Mouse (Mus musculus) testis, adult 2 months (tissue): ENCODE data around the gene Zdhhc14.

ENCODE experiments used
- CTCF ChIP-seq: fragments of 200-500 bp; IDR thresholded peaks from 2 replicates; pipeline ENCODE4 v1.5.1; 2012; ENCODE audit warnings: low read depth, mild to moderate bottlenecking, inconsistent platforms, low read length, moderate library complexity; ENCODE audit not compliant: control insufficient read depth, insufficient read depth, insufficient replicate concordance
- POLR2A ChIP-seq: fragments of 200-500 bp; IDR thresholded peaks from 2 replicates; pipeline ENCODE4 v1.6.1; 2012; ENCODE audit warnings: low read depth, mild to moderate bottlenecking, inconsistent platforms, low read length, moderate library complexity; ENCODE audit not compliant: control insufficient read depth

DNA sequence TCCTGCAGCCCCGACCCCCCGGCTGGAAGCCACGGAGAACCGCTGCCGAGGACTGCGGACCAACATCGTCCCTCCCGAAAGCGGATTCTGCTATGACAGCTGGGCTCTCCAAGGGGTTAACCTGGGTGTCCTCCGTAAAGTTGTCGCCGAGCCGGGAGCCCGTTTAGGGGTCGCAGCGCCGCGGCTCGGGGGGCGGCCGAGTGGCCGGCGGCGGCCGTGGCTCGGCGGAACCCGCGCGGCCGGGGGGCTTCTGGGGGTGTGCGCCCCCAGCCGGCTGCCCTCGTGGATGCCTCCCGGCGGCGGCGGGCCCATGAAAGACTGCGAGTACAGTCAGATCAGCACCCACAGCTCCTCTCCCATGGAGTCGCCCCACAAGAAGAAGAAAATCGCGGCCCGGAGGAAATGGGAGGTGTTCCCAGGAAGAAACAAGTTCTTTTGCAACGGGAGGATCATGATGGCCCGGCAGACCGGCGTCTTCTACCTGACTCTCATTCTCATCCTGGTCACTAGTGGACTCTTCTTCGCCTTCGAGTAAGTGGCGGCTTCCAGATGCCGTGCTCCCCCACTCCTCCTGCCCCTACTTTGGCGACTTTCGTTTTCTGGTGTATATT lies 909 bp downstream of the Zdhhc14 start:
- no peak for TF ChIP-seq CTCF
- TF ChIP-seq POLR2A: no peak
